In genomic region chr1:165342126-165342525, GRCm38 (mm10) we compare ENCODE assay signal across 18 mouse cellular contexts. TPM values are rescaled to one million over a fixed set of nuclear protein-coding genes. Genes with fewer than 3 reads are reported as not detected.
DNase-seq lines count a peak whose midpoint lies in the region; ATAC-seq lines count a peak whose summit lies in the region.
"Had no signal": no experiment of that assay in that cellular context is flagged by ENCODE, and none has a peak within 500 bp of the region (broad histone marks: within the 10 kb centered on the region; RNA-seq: fewer than 3 reads in every experiment).

No protein-coding gene starts in this region.

- peaks cover 6% of the 10 kb centered on the region; the same call in 1 of the 2 replicates for H3K4me1 ChIP-seq in heart, embryonic 13.5 days
- no peaks in the 10 kb centered on the region for H3K4me1 ChIP-seq in intestine, embryonic 16.5 days (ENCODE audit: control insufficient read depth, insufficient read depth, low read length)
- H3K4me1 ChIP-seq: midbrain, embryonic 12.5 days; stomach, embryonic 15.5 days had no signal

- no peak overlapping the region for H3K9ac ChIP-seq in heart, embryonic 13.5 days
- no peak overlapping the region for H3K9ac ChIP-seq in intestine, embryonic 16.5 days (ENCODE audit: low read depth, low read length)
- H3K9ac ChIP-seq: midbrain, embryonic 12.5 days; stomach, embryonic 15.5 days had no signal

- 45% methylated on average over 7 of the region's 7 CpGs for WGBS in heart, embryonic 13.5 days
- WGBS in intestine, embryonic 16.5 days = 68% methylated on average over 7 of the region's 7 CpGs

- intact Hi-C loops in heart, postnatal 36 days (cut with DNase I) = no loop called here

- no peaks in the 10 kb centered on the region for H3K27me3 ChIP-seq in heart, embryonic 13.5 days (replicated peaks)
- H3K27me3 ChIP-seq in intestine, embryonic 16.5 days (replicated peaks; ENCODE audit: control insufficient read depth, insufficient read depth, low read length) = no peaks in the 10 kb centered on the region
- H3K27me3 ChIP-seq: midbrain, embryonic 12.5 days; Patski; stomach, embryonic 15.5 days had no signal

- ATAC-seq in heart, embryonic 13.5 days (ENCODE audit: extremely low read depth, insufficient number of reproducible peaks, low FRiP score, low TSS enrichment) = no peak
- ATAC-seq in intestine, embryonic 16.5 days = peak; percentile 71
- ATAC-seq in CD4-positive, CD25-positive, alpha-beta regulatory T cell, adult 4 months = no peak
- ATAC-seq: forebrain, embryonic 14.5 days; hindbrain, postnatal 0 days; Patski had no signal

- DNase-seq in heart, postnatal 36 days = no peak
- peak; percentile 24 for DNase-seq in kidney, postnatal 10 days
- no peak for DNase-seq in kidney, adult 18-20 months
- peak; percentile 22 for DNase-seq in R1 (ENCODE audit: low read depth, low spot score)
- no peak for DNase-seq in thymus, postnatal 14 days
- DNase-seq: B cell, adult 2 months; cerebellum, adult 9-11 months; liver; lung, adult 18-20 months; right cerebral cortex, postnatal 14 days had no signal

- H3K36me3 ChIP-seq in heart, embryonic 13.5 days = peaks cover 10% of the 10 kb centered on the region
- no peaks in the 10 kb centered on the region for H3K36me3 ChIP-seq in intestine, embryonic 16.5 days (ENCODE audit: control insufficient read depth, insufficient read depth, low read length)
- H3K36me3 ChIP-seq: midbrain, embryonic 12.5 days; stomach, embryonic 15.5 days had no signal

- H3K4me3 ChIP-seq in heart, embryonic 13.5 days = no peak overlapping the region
- H3K4me3 ChIP-seq in intestine, embryonic 16.5 days (ENCODE audit: low read length) = no peak overlapping the region
- H3K4me3 ChIP-seq: midbrain, embryonic 12.5 days; stomach, embryonic 15.5 days had no signal

- no peaks in the 10 kb centered on the region for H3K9me3 ChIP-seq in heart, embryonic 13.5 days
- H3K9me3 ChIP-seq in intestine, embryonic 16.5 days (ENCODE audit: control insufficient read depth, low read length) = no peaks in the 10 kb centered on the region
- H3K9me3 ChIP-seq: midbrain, embryonic 12.5 days; stomach, embryonic 15.5 days had no signal

- peak overlapping the region; percentile 32; the same call in 1 of the 2 replicates for H3K4me2 ChIP-seq in heart, embryonic 13.5 days
- no peak overlapping the region for H3K4me2 ChIP-seq in intestine, embryonic 16.5 days (ENCODE audit: low read depth, low read length)
- H3K4me2 ChIP-seq: midbrain, embryonic 12.5 days; stomach, embryonic 15.5 days had no signal

- no peak overlapping the region for H3K27ac ChIP-seq in heart, embryonic 13.5 days (replicated peaks)
- H3K27ac ChIP-seq in intestine, embryonic 16.5 days (ENCODE audit: low read length) = no peak overlapping the region
- H3K27ac ChIP-seq: hindbrain, postnatal 0 days; midbrain, embryonic 12.5 days; stomach, embryonic 15.5 days had no signal

RNA-seq across cellular contexts. Expression of gene Gpr161, which starts 46.5 kb away (rescaled TPM):
- 0.57 and 0.59 TPM in 2 replicates for polyA plus RNA-seq in heart, embryonic 13.5 days (2015; fragmentation: Nextera tagmentation; extraction: Ambion mirVana)
- 1 to 10 TPM; 1.3 to 1.8 TPM for total RNA-seq in heart, postnatal 36 days (2021)
- polyA plus RNA-seq in intestine, embryonic 16.5 days (2015; fragmentation: Nextera tagmentation; extraction: Ambion mirVana) = 0.69 and 0.81 TPM in 2 replicates
- under 1 TPM in 1 of 2 experiments, not detected in 1; 0.09 TPM for polyA plus RNA-seq in CD4-positive, CD25-positive, alpha-beta regulatory T cell, adult 4 months (2017; shearing (Covaris generic))

Comparison
In these comparisons a context has a peak if more than half of its experiments do, and no peak if none do; other contexts are left out.
1. DNase-seq: peak in kidney, postnatal 10 days (single experiment) and R1 (single experiment); none in heart, postnatal 36 days (0 of 2), kidney, adult 18-20 months (single experiment) and thymus, postnatal 14 days (single experiment).